Mouse (Mus musculus) MEL (cell line): ENCODE data around the gene Nrl.
A peak's percentile ranks its signal among the peaks of the same experiment; 100 is the strongest.

ENCODE experiments used
- CTCF ChIP-seq, 3 experiments: IDR thresholded peaks in 2 of 3; conservative IDR thresholded peaks in 1 of 3; 2 replicates each; pipeline ENCODE4 v1.5.1; 2011 to 2012; ENCODE audit warnings: low read length in 3 of 3, low read depth in 2 of 3, mild to moderate bottlenecking in 2 of 3, improper control_type of control experiment in 1 of 3, inconsistent platforms in 1 of 3, mixed read lengths in 1 of 3, moderate library complexity in 1 of 3; ENCODE audit not compliant: control insufficient read depth in 1 of 3, insufficient read depth in 1 of 3, poor library complexity in 1 of 3, severe bottlenecking in 1 of 3
- EP300 ChIP-seq, 2 experiments: IDR thresholded peaks; 2 replicates each; pipeline ENCODE4 v1.6.1; 2011; ENCODE audit warnings: improper control_type of control experiment in 2 of 2, low read length in 2 of 2, low read depth in 1 of 2, mild to moderate bottlenecking in 1 of 2
- GATA1 ChIP-seq: IDR thresholded peaks from 2 replicates; pipeline ENCODE4 v1.6.1; 2011; ENCODE audit warnings: low read depth, low read length, improper control_type of control experiment
- JUND ChIP-seq: IDR thresholded peaks from 2 replicates; pipeline ENCODE4 v1.6.1; 2011; ENCODE audit warnings: low read depth, mild to moderate bottlenecking, improper control_type of control experiment, low read length
- MAFK ChIP-seq: IDR thresholded peaks from 2 replicates; pipeline ENCODE4 v1.6.1; 2011; ENCODE audit warnings: low read depth, mild to moderate bottlenecking, low read length, improper control_type of control experiment, borderline replicate concordance
- MAX ChIP-seq: IDR thresholded peaks from 2 replicates; pipeline ENCODE4 v1.6.1; 2011; ENCODE audit warnings: low read length, improper control_type of control experiment
- NRF1 ChIP-seq: IDR thresholded peaks from 2 replicates; pipeline ENCODE4 v1.6.1; 2014; ENCODE audit warnings: low read depth, mild to moderate bottlenecking, inconsistent platforms, low read length, improper control_type of control experiment, moderate library complexity; ENCODE audit not compliant: poor library complexity, insufficient read depth, severe bottlenecking
- POLR2A ChIP-seq, 2 experiments: IDR thresholded peaks; 2 replicates each; pipeline ENCODE4 v1.6.1; 2011 to 2012; ENCODE audit warnings: low read length in 2 of 2, mild to moderate bottlenecking in 2 of 2, control low read depth in 1 of 2, improper control_type of control experiment in 1 of 2, low read depth in 1 of 2, moderate library complexity in 1 of 2; ENCODE audit not compliant: control insufficient read depth in 1 of 2, insufficient read depth in 1 of 2, poor library complexity in 1 of 2
- UBTF ChIP-seq: IDR thresholded peaks from 2 replicates; pipeline ENCODE4 v1.6.1; 2012; ENCODE audit warnings: low read depth, mild to moderate bottlenecking, inconsistent platforms, low read length, improper control_type of control experiment, moderate library complexity, borderline replicate concordance; ENCODE audit not compliant: insufficient read depth
- USF2 ChIP-seq, 2 experiments: IDR thresholded peaks; 2 replicates each; pipeline ENCODE4 v1.6.1; 2011 to 2012; ENCODE audit warnings: improper control_type of control experiment in 2 of 2, low read length in 2 of 2, borderline replicate concordance in 1 of 2, inconsistent platforms in 1 of 2, low read depth in 1 of 2, mild to moderate bottlenecking in 1 of 2; ENCODE audit not compliant: insufficient read depth in 1 of 2
- ZC3H11A ChIP-seq: IDR thresholded peaks from 2 replicates; pipeline ENCODE4 v1.6.1; 2012; ENCODE audit warnings: low read depth, mild to moderate bottlenecking, inconsistent platforms, low read length, improper control_type of control experiment

- TF ChIP-seq CTCF (IDR thresholded peaks at IDR 0.05 in 2 of 3, conservative IDR thresholded peaks at IDR 0.05 in 1 of 3; ENCODE audit: control insufficient read depth in 1 of 3, insufficient read depth in 1 of 3, low read depth in 2 of 3, low read length in 3 of 3, poor library complexity in 1 of 3, severe bottlenecking in 1 of 3): peak; percentile 58 to 87 (median 85)
- TF ChIP-seq USF2 (IDR thresholded peaks at IDR 0.05; ENCODE audit: borderline replicate concordance in 1 of 2, insufficient read depth in 1 of 2, low read depth in 1 of 2, low read length in 2 of 2): no peak
- TF ChIP-seq MAFK: no peak
- peak in 1 of 2 experiments; percentile 90; a peak in 3 of 4 replicates for TF ChIP-seq POLR2A (IDR thresholded peaks at IDR 0.05; ENCODE audit: control insufficient read depth in 1 of 2, insufficient read depth in 1 of 2, low read depth in 1 of 2, low read length in 2 of 2, poor library complexity in 1 of 2)
- no peak for TF ChIP-seq JUND
- no peak for TF ChIP-seq NRF1
- no peak for TF ChIP-seq EP300 (IDR thresholded peaks at IDR 0.05; ENCODE audit: low read depth in 1 of 2, low read length in 2 of 2)
- TF ChIP-seq MAX: peak; percentile 68; the same call in 1 of the 2 replicates
- TF ChIP-seq UBTF: no peak
- TF ChIP-seq GATA1: no peak
- TF ChIP-seq ZC3H11A: 0 out of 2 replicates have a peak, but pooled peaks have one; percentile 27
These were observed 45.9 kb downstream of the Nrl start, which contains the start of gene Dhrs4 for GRCm38 (mm10) chr14:55478651-55479599.
